Mouse (Mus musculus) limb, embryonic 10.5 days (tissue): ENCODE measurements around the gene Omt2a. TPM values are rescaled to one million over a fixed set of nuclear protein-coding genes. Genes with fewer than 3 reads are reported as not detected.
"Not testable (repeated sequence)": the region's sequence is repeated elsewhere in the genome, so short reads cannot be mapped to it uniquely, and the experiment has no call there.

ENCODE experiments used
- DNase-seq: peaks from one replicate; pipeline ENCODE4 v3.0.0-alpha.2; 2017; ENCODE audit warnings: low spot score
- H3K27ac ChIP-seq: fragments of 300-500 bp; sonication (generic); 2 replicates; pipeline ENCODE4 v1.5.1; 2016; ENCODE audit warnings: mild to moderate bottlenecking
- H3K27me3 ChIP-seq: fragments of 300-500 bp; sonication (generic); 2 replicates; pipeline ENCODE4 v1.6.1; 2016; ENCODE audit warnings: low read depth, mild to moderate bottlenecking; ENCODE audit not compliant: poor library complexity, severe bottlenecking
- H3K36me3 ChIP-seq: fragments of 300-500 bp; sonication (generic); 2 replicates; pipeline ENCODE4 v1.6.1; 2016; ENCODE audit warnings: mild to moderate bottlenecking, moderate library complexity
- H3K4me1 ChIP-seq: fragments of 300-500 bp; sonication (generic); 2 replicates; pipeline ENCODE4 v1.6.1; 2016
- H3K4me3 ChIP-seq: fragments of 300-500 bp; sonication (generic); 2 replicates; pipeline ENCODE4 v1.5.1; 2016; ENCODE audit warnings: mild to moderate bottlenecking, moderate library complexity
- H3K9me3 ChIP-seq: fragments of 300-500 bp; sonication (generic); replicated peaks from 2 replicates; pipeline ENCODE4 v1.6.1; 2016; ENCODE audit warnings: mild to moderate bottlenecking
- WGBS: fragments of 180-500 bp; shearing (Covaris S2); methylation state at CpG from one replicate; pipeline ENCODE4 v1.1.7; 2016; 5-methylcytosine and 5-hydroxymethylcytosine counted together
- polyA plus RNA-seq: library from polyadenylated mRNA; unstranded; fragments of >200 nt; fragmentation: Nextera tagmentation; extraction: Ambion mirVana; gene quantifications from 2 replicates; pipeline ENCODE4 v1.2.1, GENCODE M21; 2016

Omt2a gene
- polyA plus RNA-seq: not detected in 2 replicates

- Histone ChIP-seq H3K4me1 (no peaks in the 10 kb centered on the region), H3K27me3 (no peaks in the 10 kb centered on the region), H3K27ac (no peak within 1 kb of the TSS), H3K36me3 (no peaks in the 10 kb centered on the region), H3K9me3 (no peaks in the 10 kb centered on the region), H3K4me3 (no peak within 1 kb of the TSS)
- 87% methylated on average over 2 of the region's 2 CpGs for WGBS
- no peak for DNase-seq
Observed at GRCm38 (mm10) chr9:78314696-78315095, at the start of gene Omt2a. Gene Omt2a, minus strand, starts transcription at chr9:78314796.

- Histone ChIP-seq H3K4me1 (no peaks in the 10 kb centered on the region; the same call in 1 of the 2 replicates), H3K27me3 (no peaks in the 10 kb centered on the region), H3K9me3 (no peaks in the 10 kb centered on the region), H3K27ac (no peak overlapping the region), H3K4me3 (no peak overlapping the region), H3K36me3 (no peaks in the 10 kb centered on the region)
- no peak for DNase-seq
- 78% methylated on average over 6 of the region's 6 CpGs for WGBS
Observed at GRCm38 (mm10) chr9:78363374-78363773, 48.8 kb upstream of the Omt2a start.

GRCm38 (mm10) chr9:78360484-78360872, 45.9 kb upstream of the Omt2a start:
- WGBS: 28% methylated on average over 2 of the region's 2 CpGs
- no peak overlapping the region for H3K4me3 ChIP-seq
- no peak overlapping the region for H3K27ac ChIP-seq
- no peak for DNase-seq
- H3K4me1 ChIP-seq: no peaks in the 10 kb centered on the region; the same call in 1 of the 2 replicates
- H3K27me3 ChIP-seq: no peaks in the 10 kb centered on the region
- H3K9me3 ChIP-seq: no peaks in the 10 kb centered on the region
- H3K36me3 ChIP-seq: no peaks in the 10 kb centered on the region

GRCm38 (mm10) chr9:78359750-78360483, 45.3 kb upstream of the Omt2a start:
- no peak overlapping the region for H3K27ac ChIP-seq
- no peaks in the 10 kb centered on the region for H3K9me3 ChIP-seq
- WGBS: 84% methylated on average over 6 of the region's 6 CpGs
- H3K4me3 ChIP-seq: no peak overlapping the region
- H3K27me3 ChIP-seq: no peaks in the 10 kb centered on the region
- DNase-seq: no peak
- no peaks in the 10 kb centered on the region; the same call in 1 of the 2 replicates for H3K4me1 ChIP-seq
- H3K36me3 ChIP-seq: no peaks in the 10 kb centered on the region

GRCm38 (mm10) chr9:78358053-78358452, 43.5 kb upstream of the Omt2a start:
- Histone ChIP-seq H3K4me1 (no peaks in the 10 kb centered on the region; the same call in 1 of the 2 replicates), H3K27me3 (no peaks in the 10 kb centered on the region), H3K9me3 (no peaks in the 10 kb centered on the region), H3K27ac (no peak overlapping the region), H3K4me3 (no peak overlapping the region), H3K36me3 (no peaks in the 10 kb centered on the region)
- peak; percentile 78 for DNase-seq
- WGBS: 14% methylated on average over 9 of the region's 9 CpGs

- 93% methylated on average over 8 of the region's 8 CpGs for WGBS
- Histone ChIP-seq H3K27me3 (no peaks in the 10 kb centered on the region), H3K4me1 (no peaks in the 10 kb centered on the region), H3K36me3 (no peaks in the 10 kb centered on the region), H3K9me3 (no peaks in the 10 kb centered on the region), H3K4me3 (no peak within 1 kb of the TSS), H3K27ac (no peak within 1 kb of the TSS)
- no peak for DNase-seq
Observed at GRCm38 (mm10) chr9:78355611-78356010, 41.0 kb upstream of the Omt2a start, which contains the start of gene Gsta2. Gene Gsta2, minus strand, starts transcription at chr9:78355788.

- WGBS: 82% methylated on average over 11 of the region's 11 CpGs
- Histone ChIP-seq H3K27ac (no peak overlapping the region), H3K4me3 (no peak overlapping the region), H3K4me1 (no peaks in the 10 kb centered on the region), H3K9me3 (no peaks in the 10 kb centered on the region), H3K36me3 (no peaks in the 10 kb centered on the region), H3K27me3 (no peaks in the 10 kb centered on the region)
- no peak for DNase-seq
Observed at GRCm38 (mm10) chr9:78354665-78355578, 40.3 kb upstream of the Omt2a start.

- 88% methylated on average over 6 of the region's 6 CpGs for WGBS
- H3K36me3 ChIP-seq: no peaks in the 10 kb centered on the region
- H3K4me1 ChIP-seq: no peaks in the 10 kb centered on the region
Observed at GRCm38 (mm10) chr9:78351504-78352220, 37.1 kb upstream of the Omt2a start.

GRCm38 (mm10) chr9:78350007-78350406, 35.4 kb upstream of the Omt2a start:
- DNase-seq, H3K9me3 ChIP-seq, H3K27ac ChIP-seq, H3K36me3 ChIP-seq, H3K27me3 ChIP-seq, H3K4me3 ChIP-seq, H3K4me1 ChIP-seq: not testable (repeated sequence)

More at GRCm38 (mm10) chr9:78351504-78352220, 37.1 kb upstream of the Omt2a start:
- no peak for DNase-seq
- H3K4me3 ChIP-seq: no peak overlapping the region
- no peak overlapping the region for H3K27ac ChIP-seq
- H3K27me3 ChIP-seq: no peaks in the 10 kb centered on the region
- no peaks in the 10 kb centered on the region for H3K9me3 ChIP-seq

- H3K4me1 ChIP-seq, H3K27me3 ChIP-seq, DNase-seq, H3K27ac ChIP-seq, H3K36me3 ChIP-seq, H3K4me3 ChIP-seq, H3K9me3 ChIP-seq: not testable (repeated sequence)
- WGBS: 82% methylated on average over 3 of the region's 3 CpGs
Observed at GRCm38 (mm10) chr9:78349141-78349540, 34.5 kb upstream of the Omt2a start.

GRCm38 (mm10) chr9:78348206-78349004, 33.8 kb upstream of the Omt2a start:
- H3K27ac ChIP-seq, H3K4me1 ChIP-seq, H3K27me3 ChIP-seq, DNase-seq, H3K36me3 ChIP-seq, H3K4me3 ChIP-seq, H3K9me3 ChIP-seq: not testable (repeated sequence)
- WGBS: 69% methylated on average over 6 of the region's 6 CpGs

GRCm38 (mm10) chr9:78347004-78347403, 32.4 kb upstream of the Omt2a start:
- H3K4me3 ChIP-seq: no peak overlapping the region
- H3K27ac ChIP-seq: no peak overlapping the region
- no peaks in the 10 kb centered on the region for H3K27me3 ChIP-seq
- no peak for DNase-seq
- no peaks in the 10 kb centered on the region for H3K36me3 ChIP-seq
- WGBS: 70% methylated on average over 3 of the region's 3 CpGs
- H3K4me1 ChIP-seq: no peaks in the 10 kb centered on the region
- no peaks in the 10 kb centered on the region for H3K9me3 ChIP-seq
